21 mouse cellular contexts compared by ENCODE assay signal in genomic region chr2:157789226-157789625, GRCm38 (mm10). TPM values are rescaled to one million over a fixed set of nuclear protein-coding genes. Genes with fewer than 3 reads are reported as not detected.
A peak's percentile ranks its signal among the peaks of the same experiment; 100 is the strongest.
DNase-seq lines count a peak whose midpoint lies in the region; ATAC-seq lines count a peak whose summit lies in the region.
"Had no signal": no experiment of that assay in that cellular context is flagged by ENCODE, and none has a peak within 500 bp of the region (broad histone marks: within the 10 kb centered on the region; RNA-seq: fewer than 3 reads in every experiment).

No protein-coding gene starts in this region.

- no peaks in the 10 kb centered on the region for H3K9me3 ChIP-seq in hindbrain, embryonic 10.5 days
- no peaks in the 10 kb centered on the region for H3K9me3 ChIP-seq in hindbrain, embryonic 16.5 days (ENCODE audit: control insufficient read depth, low read length)
- no peaks in the 10 kb centered on the region for H3K9me3 ChIP-seq in hindbrain, embryonic 11.5 days (ENCODE audit: control insufficient read depth, low read length)
- H3K9me3 ChIP-seq: embryonic facial prominence, embryonic 12.5 days; limb, embryonic 13.5 days; liver, embryonic 12.5 days; midbrain, embryonic 15.5 days had no signal

- peaks cover 41% of the 10 kb centered on the region for H3K27me3 ChIP-seq in hindbrain, embryonic 10.5 days (ENCODE audit: insufficient read depth, poor library complexity, severe bottlenecking)
- H3K27me3 ChIP-seq in hindbrain, embryonic 16.5 days (replicated peaks; ENCODE audit: control insufficient read depth, insufficient read depth, low read length), result no peaks in the 10 kb centered on the region
- H3K27me3 ChIP-seq in hindbrain, embryonic 11.5 days (ENCODE audit: control insufficient read depth, insufficient read depth, low read length), result peaks cover 34% of the 10 kb centered on the region
- H3K27me3 ChIP-seq: embryonic facial prominence, embryonic 12.5 days; limb, embryonic 13.5 days; liver, embryonic 12.5 days; midbrain, embryonic 15.5 days had no signal

- H3K4me2 ChIP-seq in hindbrain, embryonic 16.5 days (ENCODE audit: low read length), result no peak overlapping the region
- no peak overlapping the region for H3K4me2 ChIP-seq in hindbrain, embryonic 11.5 days (replicated peaks; ENCODE audit: low read depth, low read length)
- H3K4me2 ChIP-seq: embryonic facial prominence, embryonic 12.5 days; limb, embryonic 13.5 days; liver, embryonic 12.5 days; midbrain, embryonic 15.5 days had no signal

- DNase-seq in hindbrain, embryonic 10.5 days (ENCODE audit: low spot score), result no peak
- DNase-seq in retina, postnatal 1 day, result peak; percentile 33
- no peak for DNase-seq in retina, embryonic 14.5 days (ENCODE audit: low spot score)
- DNase-seq in hindbrain, embryonic 11.5 days (ENCODE audit: low spot score), result no peak
- DNase-seq in right cerebral cortex, adult 18-20 months, result no peak
- no peak for DNase-seq in thymus, postnatal 36 days
- DNase-seq: adrenal gland, postnatal 10 days; gastrocnemius, postnatal 36 days; heart, adult 2 months; kidney, adult 11 months; kidney, postnatal 4 days; layer of hippocampus, adult 9-11 months; lung, adult 18-20 months; lung, postnatal 10 days; thymus, adult 18-20 months; thymus, postnatal 4 days had no signal

- no peak overlapping the region for H3K9ac ChIP-seq in hindbrain, embryonic 16.5 days (ENCODE audit: low read depth, low read length)
- no peak overlapping the region for H3K9ac ChIP-seq in hindbrain, embryonic 11.5 days (ENCODE audit: low read depth, low read length)
- H3K9ac ChIP-seq: embryonic facial prominence, embryonic 12.5 days; limb, embryonic 13.5 days; liver, embryonic 12.5 days; midbrain, embryonic 15.5 days had no signal

- H3K4me1 ChIP-seq in hindbrain, embryonic 10.5 days (replicated peaks), result peaks cover 67% of the 10 kb centered on the region
- H3K4me1 ChIP-seq in hindbrain, embryonic 16.5 days (ENCODE audit: control insufficient read depth, insufficient read depth, low read depth, low read length), result peaks cover 12% of the 10 kb centered on the region
- H3K4me1 ChIP-seq in hindbrain, embryonic 11.5 days (replicated peaks; ENCODE audit: control insufficient read depth, insufficient read depth, low read length), result 0 out of 2 replicates have a peak, but pooled peaks cover 2% of the 10 kb centered on the region

- WGBS in hindbrain, embryonic 10.5 days, result 77% methylated on average over 7 of the region's 7 CpGs
- 79% methylated on average over 7 of the region's 7 CpGs for WGBS in hindbrain, embryonic 16.5 days
- 77% methylated on average over 7 of the region's 7 CpGs for WGBS in hindbrain, embryonic 11.5 days

- no peak for ATAC-seq in hindbrain, embryonic 16.5 days
- no peak for ATAC-seq in hindbrain, embryonic 11.5 days (ENCODE audit: low FRiP score)
- ATAC-seq: liver, embryonic 12.5 days; midbrain, embryonic 15.5 days had no signal

- H3K27ac ChIP-seq in hindbrain, embryonic 10.5 days, result peak overlapping the region; percentile 62
- no peak overlapping the region for H3K27ac ChIP-seq in hindbrain, embryonic 16.5 days (ENCODE audit: low read depth, low read length)
- peak overlapping the region; percentile 65 for H3K27ac ChIP-seq in hindbrain, embryonic 11.5 days (ENCODE audit: low read depth, low read length)
- H3K27ac ChIP-seq: embryonic facial prominence, embryonic 12.5 days; heart, adult 2 months; limb, embryonic 13.5 days; liver, embryonic 12.5 days; midbrain, embryonic 15.5 days had no signal

- no peak overlapping the region for H3K4me3 ChIP-seq in hindbrain, embryonic 10.5 days
- no peak overlapping the region for H3K4me3 ChIP-seq in hindbrain, embryonic 16.5 days (ENCODE audit: low read length)
- H3K4me3 ChIP-seq in hindbrain, embryonic 11.5 days (ENCODE audit: low read depth, low read length), result no peak overlapping the region
- H3K4me3 ChIP-seq: embryonic facial prominence, embryonic 12.5 days; heart, adult 2 months; limb, embryonic 13.5 days; liver, embryonic 12.5 days; midbrain, embryonic 15.5 days had no signal

- H3K36me3 ChIP-seq in hindbrain, embryonic 10.5 days, result peaks cover 28% of the 10 kb centered on the region
- H3K36me3 ChIP-seq in hindbrain, embryonic 16.5 days (ENCODE audit: control insufficient read depth, insufficient read depth, low read length), result no peaks in the 10 kb centered on the region
- no peaks in the 10 kb centered on the region for H3K36me3 ChIP-seq in hindbrain, embryonic 11.5 days (ENCODE audit: control insufficient read depth, insufficient read depth, low read length)
- H3K36me3 ChIP-seq: midbrain, embryonic 15.5 days had no signal

RNA-seq across cellular contexts. Expression of gene Ctnnbl1, which starts 52.0 kb away (rescaled TPM):
- polyA plus RNA-seq in hindbrain, embryonic 10.5 days (2016; fragmentation: Nextera tagmentation; extraction: Ambion mirVana), result 93.4 and 95.9 TPM in 2 replicates
- 53.0 and 58.8 TPM in 2 replicates for polyA plus RNA-seq in hindbrain, embryonic 16.5 days (2015; fragmentation: Nextera tagmentation; extraction: Ambion mirVana)
- 90.1 and 104 TPM in 2 replicates for polyA plus RNA-seq in hindbrain, embryonic 11.5 days (2014; fragmentation: Nextera tagmentation; extraction: Ambion mirVana)
